Mouse (Mus musculus): ENCODE results near the gene Btg3. TPM values are rescaled to one million over a fixed set of nuclear protein-coding genes. Genes with fewer than 3 reads are reported as not detected.

Btg3 gene
- total RNA-seq, 2 experiments from 2014 or later = 32.0 to 47.9 TPM

DNA sequence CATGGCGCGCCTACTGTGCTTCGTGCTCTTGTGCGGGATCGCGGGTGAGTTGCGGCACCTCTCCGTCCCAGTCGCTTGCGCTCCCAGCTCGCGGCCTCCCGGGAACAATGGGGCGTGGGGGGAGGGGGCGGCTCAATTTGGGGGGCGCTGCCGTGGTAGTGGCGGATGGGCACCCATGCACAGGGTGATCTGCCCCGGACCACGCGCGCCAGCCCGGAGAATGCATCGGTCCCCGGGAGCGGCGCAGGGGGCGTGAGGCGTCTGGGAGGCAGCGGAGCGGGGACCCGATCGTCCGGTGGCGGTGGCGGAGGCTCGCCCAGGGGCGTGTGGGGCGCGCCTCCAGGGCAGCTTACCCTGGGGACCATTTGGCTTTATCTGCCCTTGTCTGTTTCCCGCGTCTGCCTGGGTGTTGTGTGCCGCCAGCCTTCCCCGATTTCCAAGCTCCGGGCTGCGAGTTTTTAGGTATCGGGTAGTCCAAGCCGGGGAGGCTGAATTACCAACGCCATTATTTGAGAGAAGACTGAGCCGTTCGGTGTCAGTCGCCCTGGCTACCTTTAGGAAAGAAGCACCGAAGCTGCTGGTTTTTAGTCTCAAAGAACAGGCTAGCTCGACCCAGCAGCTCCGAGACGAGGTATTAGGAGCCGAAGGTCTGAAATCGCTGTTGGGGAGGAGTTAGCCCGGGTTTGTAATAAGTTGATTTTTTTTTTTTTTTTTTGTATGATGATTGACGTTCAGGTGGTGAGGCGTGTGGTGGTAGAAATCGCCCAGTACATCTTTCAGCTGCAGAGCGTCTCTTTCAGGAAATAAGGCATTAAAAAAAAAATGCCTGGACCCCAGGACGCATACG, 74.9 kb downstream of the Btg3 start:
- DNase-seq (ENCODE audit: low spot score in 2 of 2) = peak; percentile 34 to 39

DNA sequence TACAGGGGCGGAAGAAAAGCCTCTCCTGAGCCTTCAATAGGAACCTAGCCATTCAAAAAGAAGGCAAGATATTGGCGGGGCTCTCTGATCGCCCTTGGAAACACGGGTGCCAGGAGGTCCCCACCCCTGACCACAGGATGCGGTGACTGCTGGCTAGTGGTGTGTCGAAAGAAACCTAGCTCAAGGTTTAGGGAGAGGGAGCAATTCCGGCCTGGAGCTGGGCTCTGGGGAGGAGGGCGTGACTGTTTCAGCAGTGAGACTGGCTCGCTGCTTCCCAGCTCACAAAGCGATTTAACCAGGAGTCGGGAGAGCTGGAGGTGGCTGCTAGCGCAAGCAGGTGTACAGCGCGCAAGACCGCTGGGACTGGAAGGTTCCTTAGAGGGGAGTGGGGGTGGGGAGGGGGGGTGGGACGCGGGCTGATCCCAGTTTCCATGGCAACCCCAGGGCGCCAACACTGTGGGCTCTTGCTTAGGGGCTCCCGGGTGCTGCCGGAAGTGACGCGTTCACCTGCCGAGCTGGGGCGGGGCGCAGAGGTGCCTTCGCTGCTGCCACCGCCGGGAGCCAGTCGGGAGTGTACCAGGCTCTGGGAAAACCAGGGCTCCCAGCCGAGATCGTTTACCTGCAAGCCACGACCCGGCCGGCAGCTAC, 75.7 kb downstream of the Btg3 start, which contains the start of gene Cxadr:
Cxadr (plus strand) TSS at position 307 of the 648 bp plus-strand sequence.
- peak in 1 of 2 experiments; percentile 57 for DNase-seq (ENCODE audit: low spot score in 2 of 2)

DNA sequence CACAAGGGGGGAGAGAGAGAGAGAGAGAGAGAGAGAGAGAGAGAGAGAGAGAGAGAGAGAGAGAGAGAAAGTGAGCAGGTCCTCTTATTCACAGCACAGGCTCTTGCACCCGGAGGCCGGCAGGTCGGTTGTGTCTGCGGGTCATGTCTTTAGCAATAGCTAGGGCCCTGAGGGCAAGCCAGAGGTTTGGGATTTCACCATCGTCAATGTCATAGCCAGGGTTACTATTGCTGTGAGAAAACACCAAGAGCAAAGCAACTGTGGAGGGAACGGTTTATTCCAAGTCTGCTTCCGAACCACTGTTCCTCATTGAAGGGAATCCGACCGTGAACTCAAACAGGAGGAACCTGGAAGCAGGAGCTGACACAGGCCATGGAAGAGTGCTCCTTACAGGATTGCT, 80.9 kb downstream of the Btg3 start:
- DNase-seq (ENCODE audit: low spot score in 2 of 2) = peak in 1 of 2 experiments; percentile 31

DNA sequence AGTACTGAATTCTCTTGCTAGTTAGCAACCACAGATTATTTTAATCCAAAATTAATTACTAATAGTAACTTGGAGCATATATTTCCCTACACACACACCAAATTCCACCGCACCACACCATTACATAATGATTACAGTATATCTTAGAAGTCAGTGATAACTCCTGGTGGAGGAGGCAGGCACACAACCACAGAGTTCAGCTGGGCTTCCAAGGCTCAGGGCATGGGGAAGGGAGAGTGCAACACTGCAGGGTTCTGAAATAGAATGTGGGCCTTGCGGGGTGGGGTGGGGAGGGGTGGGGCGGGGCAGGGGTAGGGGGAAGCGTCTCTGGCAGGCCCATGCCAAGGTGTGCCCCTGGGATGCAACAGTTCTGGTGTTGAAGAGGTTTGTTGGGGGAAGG, 81.4 kb downstream of the Btg3 start:
- no peak for DNase-seq (ENCODE audit: low spot score in 2 of 2)

DNA sequence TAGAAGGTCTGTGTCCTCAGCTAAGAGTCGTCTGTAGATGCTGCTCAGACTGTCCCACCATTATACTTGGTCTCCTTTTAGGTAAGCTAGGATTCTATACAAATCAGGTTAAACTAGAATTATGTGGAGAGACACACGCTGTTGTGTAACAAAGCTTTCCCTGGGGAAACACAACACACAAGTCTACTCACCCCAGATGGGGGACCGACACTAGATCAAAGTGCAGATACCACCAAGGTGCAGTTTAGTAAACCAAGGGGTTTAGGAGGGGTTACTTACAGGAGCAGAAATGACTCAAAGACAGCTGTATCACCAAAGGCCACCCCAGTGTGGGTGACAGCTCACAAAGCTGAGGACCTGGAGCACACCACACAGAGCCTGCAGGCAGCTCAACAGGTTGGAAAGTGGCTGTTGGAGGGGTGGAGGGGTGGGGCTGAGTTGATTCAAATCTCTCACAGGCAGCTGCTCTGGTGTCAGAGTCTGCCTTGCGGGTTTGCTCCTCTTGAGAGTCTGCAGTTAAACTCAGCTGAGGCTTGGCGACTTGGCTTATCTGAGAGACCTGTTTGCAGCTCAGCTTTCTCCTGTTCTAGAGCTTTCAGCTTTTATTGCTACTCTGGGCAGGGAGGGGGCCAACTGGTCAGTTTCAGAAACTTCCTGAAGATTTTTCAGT, 82.3 kb downstream of the Btg3 start:
- no peak for DNase-seq (ENCODE audit: low spot score in 2 of 2)

DNA sequence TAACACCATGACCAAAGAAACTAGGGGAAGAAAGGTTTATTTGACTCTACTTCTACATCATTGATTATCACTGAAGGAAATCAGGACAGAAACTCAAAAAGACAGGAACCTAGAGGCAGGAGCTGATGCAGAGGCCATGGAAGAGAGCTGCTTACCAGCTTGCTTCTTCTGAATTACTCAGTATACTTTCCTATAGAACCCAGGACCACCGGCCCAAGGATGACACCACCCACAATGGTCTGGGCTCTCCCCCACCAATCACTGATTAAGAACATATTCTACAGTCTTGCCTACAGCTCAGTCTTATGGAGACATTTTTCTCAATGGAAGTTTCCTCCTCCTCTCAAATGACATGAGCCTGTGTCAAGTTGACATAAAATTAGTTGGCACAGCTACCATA, 82.9 kb downstream of the Btg3 start:
- DNase-seq (ENCODE audit: low spot score in 2 of 2) = no peak

DNA sequence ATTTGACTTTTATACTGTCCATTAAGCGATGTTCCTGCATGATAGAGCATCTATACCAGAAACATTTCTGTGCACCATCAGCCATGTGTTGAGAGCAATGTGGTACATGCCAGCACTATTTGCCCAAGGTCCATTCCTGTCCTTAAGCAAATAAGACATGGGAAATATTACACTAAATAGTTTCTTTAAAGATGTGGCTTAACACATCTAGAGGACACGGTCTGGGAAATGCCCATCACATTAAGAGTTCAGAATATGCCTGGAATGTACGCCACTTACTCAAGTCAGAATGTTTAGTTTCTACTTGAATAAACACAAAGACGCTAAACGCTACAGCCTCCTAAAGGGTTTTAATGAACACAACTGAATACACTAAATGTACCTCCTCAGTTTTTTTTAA, 93.8 kb downstream of the Btg3 start:
- DNase-seq (ENCODE audit: low spot score in 2 of 2) = no peak

Other genes starting within 250 kb of the Btg3 start
- gene Cxadr, start 75.7 kb downstream of the Btg3 start, total RNA-seq (2021) = 10 to 100 TPM; 10.8 to 17.3 TPM
- gene D16Ertd472e, start 199.5 kb upstream of the Btg3 start, total RNA-seq (2021) = 10 to 100 TPM; 27.2 to 67.6 TPM

Measured in adrenal gland, adult 18-20 months (tissue).